Mouse (Mus musculus): ENCODE measurements at regions not wholly inside any gene's neighbourhood (a gene's known extent, or its start where the extent isn't known, plus 50 kb on each side); places are given as distances from the start of the nearest gene placed in this dataset.

- H3K4me3 ChIP-seq (replicated peaks; ENCODE audit: low read depth, low read length) = no peak overlapping the region
- H3K36me3 ChIP-seq (ENCODE audit: control insufficient read depth, insufficient read depth, low read length) = no peaks in the 10 kb centered on the region
- H3K4me2 ChIP-seq (ENCODE audit: low read length) = no peak overlapping the region
- WGBS = 75% methylated on average over 12 of the region's 12 CpGs
- no peak overlapping the region for H3K27ac ChIP-seq (replicated peaks; ENCODE audit: low read depth, low read length)
- no peaks in the 10 kb centered on the region for H3K9me3 ChIP-seq (ENCODE audit: control insufficient read depth, low read length)
- no peak overlapping the region for H3K9ac ChIP-seq (replicated peaks; ENCODE audit: low read length)
- H3K27me3 ChIP-seq (ENCODE audit: control insufficient read depth, insufficient read depth, low read length) = no peaks in the 10 kb centered on the region
- ATAC-seq (ENCODE audit: low FRiP score, low TSS enrichment) (no peak), DNase-seq (no peak)
- no peaks in the 10 kb centered on the region for H3K4me1 ChIP-seq (ENCODE audit: control insufficient read depth, insufficient read depth, low read length)
Measured at GRCm38 (mm10) chr6:127239529-127240471, 87.8 kb upstream of the Ccnd2 start.

GRCm38 (mm10) chr6:127240472-127241375 lies 88.7 kb upstream of the Ccnd2 start:
- WGBS = 91% methylated on average over 19 of the region's 19 CpGs
- H3K27me3 ChIP-seq (ENCODE audit: control insufficient read depth, insufficient read depth, low read length) = no peaks in the 10 kb centered on the region
- no peak for ATAC-seq (ENCODE audit: low FRiP score, low TSS enrichment)

GRCm38 (mm10) chr6:127241693-127242425 lies 89.9 kb upstream of the Ccnd2 start:
- Histone ChIP-seq H3K9me3 (ENCODE audit: control insufficient read depth, low read length) (no peaks in the 10 kb centered on the region), H3K36me3 (ENCODE audit: control insufficient read depth, insufficient read depth, low read length) (no peaks in the 10 kb centered on the region), H3K4me3 (replicated peaks; ENCODE audit: low read depth, low read length) (no peak overlapping the region), H3K27ac (replicated peaks; ENCODE audit: low read depth, low read length) (no peak overlapping the region), H3K4me2 (ENCODE audit: low read length) (no peak overlapping the region), H3K27me3 (ENCODE audit: control insufficient read depth, insufficient read depth, low read length) (no peaks in the 10 kb centered on the region), H3K9ac (replicated peaks; ENCODE audit: low read length) (no peak overlapping the region), H3K4me1 (ENCODE audit: control insufficient read depth, insufficient read depth, low read length) (no peaks in the 10 kb centered on the region)
- no peak for ATAC-seq (ENCODE audit: low FRiP score, low TSS enrichment)
- 69% methylated on average over 14 of the region's 14 CpGs for WGBS
- no peak for DNase-seq

More at GRCm38 (mm10) chr6:127240472-127241375, 88.7 kb upstream of the Ccnd2 start:
- no peak overlapping the region for H3K4me2 ChIP-seq (ENCODE audit: low read length)
- H3K36me3 ChIP-seq (ENCODE audit: control insufficient read depth, insufficient read depth, low read length) = no peaks in the 10 kb centered on the region
- no peak overlapping the region for H3K27ac ChIP-seq (replicated peaks; ENCODE audit: low read depth, low read length)
- no peaks in the 10 kb centered on the region for H3K4me1 ChIP-seq (ENCODE audit: control insufficient read depth, insufficient read depth, low read length)
- H3K9me3 ChIP-seq (ENCODE audit: control insufficient read depth, low read length) = no peaks in the 10 kb centered on the region
- no peak overlapping the region for H3K4me3 ChIP-seq (replicated peaks; ENCODE audit: low read depth, low read length)
- no peak for DNase-seq
- H3K9ac ChIP-seq (replicated peaks; ENCODE audit: low read length) = no peak overlapping the region

GRCm38 (mm10) chr6:127243032-127243431 lies 91.0 kb upstream of the Ccnd2 start:
- Histone ChIP-seq H3K4me2 (ENCODE audit: low read length) (no peak overlapping the region), H3K4me1 (ENCODE audit: control insufficient read depth, insufficient read depth, low read length) (no peaks in the 10 kb centered on the region), H3K36me3 (ENCODE audit: control insufficient read depth, insufficient read depth, low read length) (no peaks in the 10 kb centered on the region), H3K27ac (replicated peaks; ENCODE audit: low read depth, low read length) (no peak overlapping the region), H3K4me3 (replicated peaks; ENCODE audit: low read depth, low read length) (no peak overlapping the region), H3K27me3 (ENCODE audit: control insufficient read depth, insufficient read depth, low read length) (no peaks in the 10 kb centered on the region), H3K9ac (replicated peaks; ENCODE audit: low read length) (no peak overlapping the region), H3K9me3 (ENCODE audit: control insufficient read depth, low read length) (no peaks in the 10 kb centered on the region)
- WGBS = 80% methylated on average over 2 of the region's 2 CpGs
- no peak for ATAC-seq (ENCODE audit: low FRiP score, low TSS enrichment)
- DNase-seq = no peak

GRCm38 (mm10) chr6:127245814-127246440 lies 93.9 kb upstream of the Ccnd2 start:
- H3K27me3 ChIP-seq (ENCODE audit: control insufficient read depth, insufficient read depth, low read length) = no peaks in the 10 kb centered on the region
- H3K36me3 ChIP-seq (ENCODE audit: control insufficient read depth, insufficient read depth, low read length) = no peaks in the 10 kb centered on the region
- ATAC-seq (ENCODE audit: low FRiP score, low TSS enrichment) = no peak
- no peak overlapping the region for H3K9ac ChIP-seq (replicated peaks; ENCODE audit: low read length)
- no peak overlapping the region for H3K27ac ChIP-seq (replicated peaks; ENCODE audit: low read depth, low read length)
- 85% methylated on average over 4 of the region's 4 CpGs for WGBS
- no peak overlapping the region for H3K4me2 ChIP-seq (ENCODE audit: low read length)
- no peak overlapping the region for H3K4me3 ChIP-seq (replicated peaks; ENCODE audit: low read depth, low read length)
- H3K4me1 ChIP-seq (ENCODE audit: control insufficient read depth, insufficient read depth, low read length) = no peaks in the 10 kb centered on the region
- H3K9me3 ChIP-seq (ENCODE audit: control insufficient read depth, low read length) = no peaks in the 10 kb centered on the region
- no peak for DNase-seq

GRCm38 (mm10) chr6:127246730-127247129 lies 94.7 kb upstream of the Ccnd2 start:
- H3K27ac ChIP-seq (replicated peaks; ENCODE audit: low read depth, low read length) = no peak overlapping the region
- DNase-seq (no peak), ATAC-seq (ENCODE audit: low FRiP score, low TSS enrichment) (no peak)
- no peak overlapping the region for H3K4me3 ChIP-seq (replicated peaks; ENCODE audit: low read depth, low read length)
- no peak overlapping the region for H3K9ac ChIP-seq (replicated peaks; ENCODE audit: low read length)
- peaks cover 3% of the 10 kb centered on the region; the same call in 1 of the 2 replicates for H3K4me1 ChIP-seq (ENCODE audit: control insufficient read depth, insufficient read depth, low read length)
- no peak overlapping the region for H3K4me2 ChIP-seq (ENCODE audit: low read length)
- H3K9me3 ChIP-seq (ENCODE audit: control insufficient read depth, low read length) = no peaks in the 10 kb centered on the region
- H3K36me3 ChIP-seq (ENCODE audit: control insufficient read depth, insufficient read depth, low read length) = no peaks in the 10 kb centered on the region
- 87% methylated on average over 7 of the region's 7 CpGs for WGBS
- H3K27me3 ChIP-seq (ENCODE audit: control insufficient read depth, insufficient read depth, low read length) = no peaks in the 10 kb centered on the region

GRCm38 (mm10) chr6:127247343-127247742 lies 95.3 kb upstream of the Ccnd2 start:
- no peaks in the 10 kb centered on the region for H3K36me3 ChIP-seq (ENCODE audit: control insufficient read depth, insufficient read depth, low read length)
- H3K4me3 ChIP-seq (replicated peaks; ENCODE audit: low read depth, low read length) = no peak overlapping the region
- WGBS = 34% methylated on average over 5 of the region's 5 CpGs
- H3K4me2 ChIP-seq (ENCODE audit: low read length) = no peak overlapping the region
- peaks cover 9% of the 10 kb centered on the region; the same call in 1 of the 2 replicates for H3K4me1 ChIP-seq (ENCODE audit: control insufficient read depth, insufficient read depth, low read length)
- H3K9ac ChIP-seq (replicated peaks; ENCODE audit: low read length) = no peak overlapping the region
- H3K9me3 ChIP-seq (ENCODE audit: control insufficient read depth, low read length) = no peaks in the 10 kb centered on the region
- DNase-seq (no peak), ATAC-seq (ENCODE audit: low FRiP score, low TSS enrichment) (no peak)
- no peaks in the 10 kb centered on the region for H3K27me3 ChIP-seq (ENCODE audit: control insufficient read depth, insufficient read depth, low read length)
- H3K27ac ChIP-seq (replicated peaks; ENCODE audit: low read depth, low read length) = no peak overlapping the region

Data from midbrain, embryonic 14.5 days (tissue).